Mouse (Mus musculus): ENCODE measurements around the gene Ifitm1.
"Not testable (repeated sequence)": the region's sequence is repeated elsewhere in the genome, so short reads cannot be mapped to it uniquely, and the experiment has no call there.

Gene Ifitm1

DNA sequence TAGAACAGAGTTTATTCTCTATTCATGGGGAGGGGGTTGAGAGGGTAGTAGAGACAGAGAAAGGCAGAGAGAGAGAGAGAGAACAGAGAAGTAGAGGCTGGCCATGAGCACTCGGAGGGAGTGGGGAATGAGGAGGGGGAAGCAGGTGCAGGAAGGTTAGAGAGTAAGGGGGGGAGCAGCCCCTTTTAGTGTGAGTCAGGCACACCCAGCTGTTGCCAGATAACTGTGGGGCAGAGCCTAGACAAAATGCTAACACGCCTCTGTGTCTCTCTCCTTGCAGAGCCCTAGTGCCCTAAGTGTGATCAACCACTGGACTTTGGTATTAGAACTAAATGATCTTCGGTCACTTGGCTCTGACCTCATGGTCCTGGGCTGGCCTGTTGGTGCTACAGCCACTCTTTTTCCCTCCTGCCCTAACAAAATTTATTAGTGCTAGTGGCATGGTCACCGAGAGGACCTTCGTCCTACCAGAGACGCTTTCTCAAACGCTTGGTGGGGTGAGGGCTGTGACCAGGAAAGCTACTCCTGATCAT lies 44.3 kb downstream of the Ifitm1 start:
- DNase-seq (ENCODE audit: low spot score in 2 of 2), result no peak

DNA sequence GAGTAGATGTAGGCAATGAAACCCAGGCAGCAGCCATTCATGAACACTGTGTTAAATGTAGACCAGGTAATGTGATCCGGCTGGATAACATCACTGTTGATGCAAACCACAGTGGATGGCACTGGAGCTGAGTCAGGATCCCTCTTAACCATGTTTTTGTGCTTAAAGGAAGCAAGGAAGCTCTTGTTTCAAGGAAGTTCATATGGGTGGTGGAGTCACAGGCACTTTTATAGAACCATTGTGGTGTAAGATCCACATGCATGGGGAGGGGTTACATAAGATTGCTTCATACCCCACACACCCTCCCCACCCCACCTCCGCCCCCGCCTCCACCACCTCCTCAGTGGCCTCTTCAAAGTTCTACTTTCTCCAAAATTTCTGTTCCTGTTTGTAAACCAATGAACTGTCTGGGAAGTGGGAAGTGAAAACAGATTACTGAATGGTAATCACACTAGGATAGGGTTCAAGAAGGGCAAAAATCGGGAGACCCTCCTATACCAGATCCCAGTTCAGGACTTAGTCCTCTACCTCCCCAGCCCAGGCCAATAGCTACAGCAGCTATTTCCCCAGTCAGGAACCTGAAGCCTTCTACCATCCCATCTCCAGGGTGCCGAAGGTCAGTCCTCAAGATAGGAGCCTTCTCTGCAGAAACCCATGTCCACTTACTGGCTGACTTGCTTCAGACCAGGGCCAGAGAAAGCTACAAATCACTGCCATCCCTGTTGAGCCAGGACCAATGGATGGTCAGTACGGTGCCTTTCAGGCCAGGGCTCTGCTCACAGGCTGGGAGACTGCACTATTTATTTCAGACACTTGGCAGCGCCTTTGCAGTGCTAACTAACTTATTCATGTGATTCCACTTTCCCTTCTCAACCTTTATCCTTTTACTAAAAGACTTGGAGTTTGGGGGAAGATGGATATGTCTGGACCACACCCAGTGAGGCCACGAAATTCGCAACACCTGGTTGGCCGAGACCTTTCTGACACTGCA lies 50.0 kb downstream of the Ifitm1 start:
- DNase-seq (ENCODE audit: low spot score in 2 of 2), result no peak

DNA sequence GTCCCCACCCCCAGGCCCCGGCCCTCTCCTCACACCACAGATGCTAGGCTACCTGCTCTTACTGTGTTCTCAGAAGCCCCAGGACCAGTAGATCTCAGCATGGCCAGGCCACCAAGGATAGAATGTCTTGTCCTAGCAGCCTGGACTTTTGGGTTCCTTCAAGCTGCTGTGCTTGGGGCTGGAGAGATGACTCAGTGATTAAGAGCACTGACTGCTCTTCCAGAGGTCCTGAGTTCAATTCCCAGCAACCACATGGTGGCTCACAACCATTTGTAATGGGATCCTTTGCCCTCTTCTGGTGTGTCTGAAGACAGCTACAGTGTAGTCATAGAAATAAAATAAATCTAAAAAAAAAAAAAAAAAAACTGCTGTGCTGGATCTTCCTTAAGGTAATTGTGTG lies 50.8 kb downstream of the Ifitm1 start, which contains the start of gene Ifitm6:
Gene Ifitm6, minus strand, starts transcription at position 101 of the 400 bp plus-strand sequence.
- DNase-seq (ENCODE audit: low spot score in 2 of 2), result not testable (repeated sequence)

DNA sequence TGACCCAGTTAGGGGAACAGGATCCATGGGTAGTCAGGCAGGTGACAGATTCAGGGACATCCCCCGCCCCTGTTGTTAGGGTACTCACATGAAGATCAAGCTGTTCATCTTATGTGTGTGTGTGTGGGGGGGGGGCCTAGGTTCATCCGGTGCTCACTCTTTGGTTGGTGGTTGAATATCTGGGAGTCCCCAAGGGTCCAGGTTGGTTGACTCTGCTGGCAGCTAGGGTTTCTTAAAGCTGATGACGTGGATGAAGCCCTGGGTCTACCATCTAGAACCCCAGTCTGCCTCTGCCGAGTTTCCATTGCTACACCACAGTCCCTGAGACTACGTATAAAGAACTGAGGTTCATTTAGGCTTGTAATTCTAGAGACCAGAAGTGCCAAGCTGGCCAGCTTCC lies 52.0 kb downstream of the Ifitm1 start:
- no peak for DNase-seq (ENCODE audit: low spot score in 2 of 2)

Data from frontal cortex, postnatal 10 days (tissue).